Mouse (Mus musculus) bone marrow macrophage, adult 2 months (primary cell): Measurements from ENCODE around the gene Tnip2.

Experiments used
- CTCF ChIP-seq: IDR thresholded peaks from 2 replicates; pipeline ENCODE4 v1.5.1; 2012; ENCODE audit warnings: low read depth, mild to moderate bottlenecking, low read length, moderate library complexity
- POLR2A ChIP-seq: IDR thresholded peaks from 2 replicates; pipeline ENCODE4 v1.6.1; 2012; ENCODE audit warnings: mild to moderate bottlenecking, low read depth, low read length, borderline replicate concordance

GRCm38 (mm10) chr5:34530116-34530515 is 16.3 kb upstream of the Tnip2 start:
- no peak for TF ChIP-seq CTCF
- TF ChIP-seq POLR2A = no peak
